Mouse (Mus musculus): ENCODE results near the gene Acly.

Gene Acly

DNA sequence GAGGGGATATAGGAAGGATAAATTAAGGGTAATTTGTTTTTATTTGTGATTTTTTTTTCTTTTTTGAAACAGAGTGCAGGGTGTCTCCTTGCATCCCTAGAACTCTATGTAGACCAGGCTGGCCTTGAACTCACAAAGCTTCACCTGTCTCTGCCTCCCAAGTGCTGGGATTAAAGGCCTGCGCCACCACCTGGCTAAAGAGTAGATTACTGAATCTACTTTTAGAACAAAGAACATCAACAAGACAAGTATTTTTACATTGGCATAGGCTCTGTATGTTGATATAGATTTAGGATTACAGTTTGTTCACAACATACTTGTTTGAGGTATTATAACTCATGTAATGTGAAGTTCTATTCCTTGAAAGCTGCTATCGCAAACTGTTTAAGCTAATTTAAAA lies 17.2 kb downstream of the Acly start:
- no peak for DNase-seq (ENCODE audit: low spot score)

DNA sequence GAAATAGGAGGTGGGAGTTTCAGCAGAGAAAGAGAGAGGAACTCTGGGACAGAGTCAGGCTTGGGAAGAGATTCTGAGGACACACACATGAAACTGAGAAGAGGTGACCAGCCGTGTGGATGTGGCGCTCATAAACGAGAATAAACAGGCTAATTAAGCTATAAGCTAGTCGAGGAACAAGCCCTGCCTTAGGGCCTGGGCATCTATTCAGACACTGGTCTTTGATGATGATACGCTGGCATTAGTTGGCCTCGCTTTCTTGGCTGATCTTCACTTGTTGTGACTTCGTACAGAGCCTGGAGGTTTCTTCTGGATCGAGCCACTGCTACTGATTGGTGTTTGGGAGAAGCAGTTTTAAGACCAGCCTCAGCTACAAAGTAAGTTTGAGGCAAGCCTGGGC lies 21.8 kb downstream of the Acly start:
- no peak for DNase-seq (ENCODE audit: low spot score)

DNA sequence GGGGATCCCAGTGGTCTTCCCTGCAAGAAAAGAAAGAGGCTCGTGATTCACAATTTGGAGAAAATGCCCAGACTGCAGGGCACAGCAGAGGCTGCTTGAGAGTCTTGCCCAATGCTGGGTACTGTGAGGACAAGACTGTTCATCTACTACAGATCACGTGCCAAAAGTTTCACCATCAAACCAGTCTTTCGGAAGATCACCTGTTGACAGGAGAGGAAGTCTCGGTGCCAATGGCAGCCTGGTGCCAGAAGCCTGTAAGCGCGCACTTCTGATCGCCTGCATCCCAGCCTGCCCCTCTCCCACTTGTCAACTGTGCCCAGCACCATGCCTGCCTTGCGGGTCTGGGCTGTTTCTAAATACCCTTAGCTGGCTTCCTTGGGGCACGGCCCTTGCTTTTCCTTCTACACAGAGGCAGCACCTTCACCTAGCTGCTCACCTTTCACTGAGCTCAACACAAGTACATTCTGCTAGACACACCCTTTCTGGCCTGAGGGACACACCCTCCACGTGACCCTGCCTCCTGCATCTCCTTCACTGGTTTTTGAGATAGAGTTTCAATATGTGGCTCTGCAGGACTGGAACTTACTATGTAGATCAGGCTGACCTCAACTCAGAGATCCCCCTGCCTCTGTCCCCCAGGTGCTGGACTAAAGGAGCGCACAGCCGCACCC lies 22.7 kb downstream of the Acly start:
- no peak for DNase-seq (ENCODE audit: low spot score)

DNA sequence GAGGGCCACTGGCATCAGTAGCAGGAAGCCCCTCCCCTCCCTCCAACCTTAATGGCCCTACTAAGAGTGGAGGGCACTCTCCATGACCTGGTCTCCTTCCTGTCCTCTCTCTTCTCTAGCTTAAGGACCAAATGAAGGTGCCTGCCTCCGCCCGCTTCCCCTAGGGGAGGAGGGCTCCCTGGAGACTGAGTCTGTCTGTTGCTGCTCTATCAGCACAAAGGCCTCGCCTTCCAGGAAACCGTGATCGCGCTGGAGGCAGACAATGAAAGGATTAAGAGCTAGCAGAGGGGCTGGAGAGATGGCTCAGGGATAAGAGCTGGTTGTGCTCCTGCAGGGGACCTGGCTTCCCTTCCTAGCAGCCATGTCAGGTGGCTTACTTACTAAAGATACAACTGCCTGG lies 26.5 kb downstream of the Acly start:
- DNase-seq (ENCODE audit: low spot score), result no peak

DNA sequence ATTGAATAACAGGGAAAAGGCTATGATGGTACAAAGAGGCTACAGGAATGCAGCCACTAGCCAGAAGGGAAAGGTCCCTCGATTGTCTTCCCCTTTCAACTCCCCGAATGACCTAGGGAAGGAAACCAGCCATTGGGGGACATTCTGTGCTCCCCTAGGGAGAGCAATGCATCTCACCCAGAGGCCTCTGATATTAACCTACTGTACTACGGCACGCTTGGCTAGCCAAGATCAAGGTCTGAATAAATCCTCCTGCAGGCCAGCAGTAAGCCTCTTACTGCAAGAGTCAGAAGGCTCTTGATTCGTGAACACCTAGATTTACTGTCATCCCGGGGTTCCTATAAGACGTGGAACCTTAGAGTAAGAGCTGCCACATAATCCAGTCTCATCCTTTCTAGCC lies 27.1 kb downstream of the Acly start:
- no peak for DNase-seq (ENCODE audit: low spot score)

DNA sequence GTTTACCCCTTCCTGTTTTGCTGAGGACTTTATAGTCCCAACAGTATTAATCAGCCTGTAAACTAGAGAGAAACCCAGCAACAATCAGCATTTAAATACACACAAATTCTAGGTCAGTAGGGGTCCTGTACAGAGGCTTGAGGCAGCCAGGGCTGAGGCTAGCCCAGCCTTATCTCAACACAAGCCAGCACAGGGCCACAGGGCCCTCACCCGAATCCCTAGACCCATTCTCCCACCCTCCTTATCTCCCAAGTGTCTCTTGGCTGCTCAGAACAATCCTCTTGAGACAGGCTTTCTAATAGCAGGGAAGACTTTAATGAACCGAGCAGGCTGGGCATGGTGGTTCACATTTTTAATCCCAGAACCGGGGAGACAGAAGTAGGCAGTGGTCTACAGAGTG lies 27.6 kb downstream of the Acly start:
- DNase-seq (ENCODE audit: low spot score), result no peak

DNA sequence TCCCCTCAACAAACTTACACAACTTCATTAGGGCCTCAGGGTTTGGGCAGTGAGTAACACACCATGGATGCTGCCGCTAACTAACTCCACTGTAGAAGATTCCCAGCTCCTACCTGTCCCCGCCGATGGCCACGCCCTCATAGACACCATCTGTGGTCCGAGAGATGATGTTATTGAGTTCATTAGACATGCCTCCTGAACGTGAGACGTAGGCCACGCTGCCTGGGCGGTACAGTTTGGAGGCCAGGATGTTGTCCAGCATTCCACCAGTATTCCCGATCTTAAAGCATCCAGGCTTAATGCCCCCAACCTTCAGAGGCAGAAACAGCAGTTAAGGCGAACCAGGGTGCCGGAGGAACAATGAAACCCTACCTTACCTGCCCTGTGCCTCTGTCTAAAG lies 34.0 kb downstream of the Acly start:
- DNase-seq (ENCODE audit: low spot score), result no peak

DNA sequence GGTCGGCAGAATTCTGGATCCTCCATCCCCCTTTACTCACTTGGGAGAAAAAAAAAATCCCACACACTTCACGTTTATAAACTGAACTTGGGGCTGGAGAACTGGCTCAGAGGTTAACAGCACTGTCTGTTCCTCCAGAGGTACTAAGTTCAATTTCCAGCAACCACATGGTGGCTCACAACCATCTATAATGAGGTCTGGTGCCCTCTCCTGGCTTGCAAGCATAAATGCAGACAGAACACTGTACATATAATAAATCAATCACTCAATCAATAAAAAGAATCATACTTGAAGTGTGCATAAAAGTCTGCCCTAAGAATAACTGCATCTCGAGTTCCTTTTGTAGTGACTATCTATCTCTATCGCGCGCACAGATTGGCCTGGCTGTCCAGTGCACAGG lies 36.8 kb downstream of the Acly start:
- no peak for DNase-seq (ENCODE audit: low spot score)

DNA sequence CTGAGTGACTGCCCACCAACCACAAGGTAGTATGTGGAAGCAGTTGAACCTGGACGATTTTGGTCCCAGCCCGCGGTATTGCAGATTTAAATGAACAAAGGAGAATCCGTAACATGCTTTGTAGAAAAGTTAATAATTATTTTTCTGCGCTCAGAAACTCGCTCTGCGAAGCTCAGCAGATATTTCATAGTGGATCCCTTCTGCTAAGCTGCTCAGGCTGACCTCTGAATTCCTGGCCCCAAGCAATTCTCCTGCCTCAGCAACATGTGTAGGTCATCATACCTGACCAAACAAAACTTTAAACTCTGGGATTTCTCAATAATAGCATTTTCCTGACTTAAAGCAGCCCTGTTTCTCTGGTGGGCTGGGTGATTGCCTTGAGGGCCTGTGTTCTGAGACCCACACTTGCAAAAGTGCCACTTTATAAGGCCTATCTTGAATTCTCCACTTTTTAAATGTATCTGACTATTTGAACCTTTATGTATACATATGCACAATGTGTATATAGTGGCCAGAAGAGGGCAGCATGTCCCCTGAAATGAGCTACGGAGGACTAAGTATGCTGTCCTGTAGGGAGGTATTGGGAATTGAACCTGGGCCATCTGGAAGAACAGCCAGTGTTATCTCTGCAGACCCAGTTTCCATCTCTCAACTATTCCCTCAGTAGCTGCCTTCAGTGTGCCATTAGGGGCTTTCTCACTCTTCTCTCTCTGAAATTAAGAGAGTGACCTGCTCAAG lies 41.8 kb downstream of the Acly start:
- peak; percentile 19 for DNase-seq (ENCODE audit: low spot score)

DNA sequence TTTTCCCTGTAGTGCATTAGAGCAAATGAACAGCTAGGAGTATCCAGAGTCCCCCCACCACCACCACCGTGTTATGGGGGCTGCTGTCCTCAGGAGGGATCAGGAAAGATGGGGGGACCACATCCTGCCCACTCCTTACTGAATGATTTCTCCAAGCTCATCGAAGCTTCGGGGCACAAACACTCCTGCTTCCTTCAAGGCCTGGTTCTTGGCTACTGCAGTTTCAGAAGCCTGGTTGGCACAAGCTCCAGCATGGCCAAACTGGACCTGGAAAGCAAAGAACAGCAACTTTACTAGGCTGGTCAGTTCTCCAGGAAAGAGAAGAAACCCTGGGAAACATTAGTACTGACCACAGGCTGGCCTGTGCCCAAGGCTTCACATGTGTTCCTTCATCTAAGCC lies 43.3 kb downstream of the Acly start:
- DNase-seq (ENCODE audit: low spot score), result no peak

DNA sequence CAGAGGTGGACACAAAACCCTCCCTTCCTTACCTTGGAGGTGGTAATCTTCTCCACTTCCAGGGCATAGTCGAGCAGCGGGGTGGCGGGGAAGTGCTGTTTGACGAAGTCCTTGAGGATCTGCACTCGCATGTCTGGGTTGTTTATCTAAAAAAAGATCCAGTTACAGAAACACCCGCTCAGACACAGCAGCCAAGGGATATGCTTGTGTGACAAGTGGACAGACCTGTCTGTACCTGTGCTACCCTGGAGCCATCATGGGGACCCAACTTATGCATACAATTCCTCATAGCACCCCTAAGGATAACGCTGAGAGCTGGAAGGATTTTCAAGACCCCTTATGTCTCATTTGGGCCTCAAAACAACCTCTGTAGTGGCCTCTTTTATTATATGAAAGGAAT lies 48.6 kb downstream of the Acly start:
- DNase-seq (ENCODE audit: low spot score), result peak; percentile 29

DNA sequence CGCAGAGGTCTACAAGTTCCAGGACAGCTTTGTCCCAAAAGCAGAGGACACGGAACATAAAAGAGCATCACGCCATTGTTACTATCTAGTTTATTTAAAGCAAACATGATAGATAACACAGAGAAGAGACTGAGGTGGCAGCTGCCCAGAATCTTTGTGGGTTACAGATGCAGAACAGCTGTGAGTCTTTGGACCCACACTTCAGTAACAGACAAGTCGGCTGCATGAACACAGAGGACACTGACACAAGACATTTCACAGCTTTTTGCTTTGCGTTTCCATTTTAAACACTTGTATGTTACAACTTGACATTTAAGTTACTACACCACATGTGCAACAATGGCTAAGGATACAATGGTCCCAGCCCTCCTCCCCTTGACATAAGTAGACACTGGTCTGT lies 51.5 kb downstream of the Acly start:
- DNase-seq (ENCODE audit: low spot score), result no peak

DNA sequence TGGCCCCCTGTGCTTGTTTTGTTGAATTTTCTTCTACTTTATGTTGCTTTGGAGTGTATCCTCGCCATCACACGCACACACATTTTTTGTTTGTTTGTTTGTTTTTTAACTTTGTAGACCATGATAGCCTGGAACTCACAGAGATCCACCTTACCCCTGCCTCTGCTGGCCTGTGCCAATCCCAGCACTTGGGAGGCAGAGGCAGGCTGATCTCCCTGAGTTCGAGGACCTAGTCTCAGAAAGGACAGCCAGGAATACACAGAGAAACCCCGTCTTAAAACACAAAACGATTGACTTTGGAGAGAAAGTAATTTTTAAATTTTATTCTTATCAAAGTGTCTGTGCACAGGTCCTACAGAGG lies 54.9 kb downstream of the Acly start:
- DNase-seq (ENCODE audit: low spot score), result no peak

DNA sequence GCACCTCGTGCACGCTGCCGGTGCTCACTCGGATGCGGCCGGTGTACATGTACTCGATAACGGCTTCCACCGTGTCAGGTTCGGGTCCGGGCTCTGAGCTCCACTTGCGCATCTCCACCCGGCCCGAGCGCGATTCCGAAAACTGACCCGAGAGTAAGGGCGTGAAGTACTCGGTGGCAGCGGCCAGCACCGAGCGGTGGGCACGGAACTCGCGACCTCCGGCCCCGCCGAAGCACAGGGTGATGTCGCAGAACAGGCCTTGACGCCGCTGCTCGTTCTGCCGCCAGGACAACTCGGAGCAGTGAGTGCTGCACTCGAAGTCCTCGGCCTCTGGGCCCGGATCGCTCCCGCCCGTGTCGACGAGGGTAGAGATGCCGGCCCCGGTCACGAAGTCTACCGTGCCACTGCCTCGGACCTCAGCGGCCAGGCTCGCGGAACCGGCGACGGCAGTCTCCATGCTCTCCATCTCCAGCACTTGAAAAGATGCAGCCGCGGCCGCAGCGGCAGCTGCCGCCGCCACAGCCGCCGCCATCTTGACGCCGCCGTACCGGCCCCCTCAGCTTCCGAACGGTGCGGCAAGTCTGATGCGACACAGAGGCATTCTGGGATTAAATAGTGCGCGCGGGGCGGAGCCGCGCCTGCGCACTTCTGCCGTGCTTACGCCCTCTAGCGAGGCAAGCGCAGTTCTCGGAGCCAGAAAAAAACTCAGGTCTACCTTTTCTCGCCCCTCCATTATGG lies 55.4 kb downstream of the Acly start, which contains the start of gene Klhl11:
Klhl11 (minus strand) TSS at position 545 of the 738 bp plus-strand sequence.
- peak; percentile 89 for DNase-seq (ENCODE audit: low spot score)

DNA sequence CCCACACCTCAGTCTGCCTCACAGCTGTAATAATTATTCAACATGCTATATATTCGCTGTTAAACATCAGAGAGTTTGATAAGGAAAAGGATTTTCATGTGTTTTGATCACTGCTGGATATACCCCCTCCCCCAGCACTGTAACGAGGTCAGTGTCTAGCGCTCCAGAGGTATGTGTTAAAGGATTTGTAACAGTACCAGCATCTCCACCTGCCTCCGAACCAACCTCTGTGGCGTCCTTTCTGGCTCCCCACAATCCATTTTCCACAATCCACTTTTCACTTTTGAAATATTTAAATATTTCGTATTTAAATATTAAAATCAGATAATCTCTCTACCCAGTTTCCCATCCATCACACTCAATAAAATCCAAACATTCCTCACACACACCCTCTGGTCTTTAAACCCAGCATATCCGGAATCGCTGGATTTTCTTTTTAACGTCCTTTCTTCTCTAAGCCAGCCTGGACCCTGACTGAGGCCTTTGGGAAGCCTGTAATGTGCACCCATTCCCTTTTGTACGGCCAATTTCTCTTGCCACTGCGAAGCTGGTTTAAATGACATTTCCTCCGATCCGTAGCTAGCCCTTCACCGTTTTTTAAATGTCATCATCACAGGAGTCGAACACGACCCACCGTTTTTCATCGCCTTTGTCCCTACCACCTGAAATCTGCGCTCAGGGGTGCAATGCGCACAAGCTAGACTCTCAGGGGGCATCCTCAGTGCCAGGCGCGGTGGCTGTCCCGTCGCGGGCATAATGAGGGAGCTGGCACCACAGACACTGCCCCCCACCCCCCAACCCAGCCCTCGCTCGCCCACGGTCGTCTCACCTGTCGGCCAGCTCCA lies 56.2 kb downstream of the Acly start:
- DNase-seq (ENCODE audit: low spot score), result no peak

DNA sequence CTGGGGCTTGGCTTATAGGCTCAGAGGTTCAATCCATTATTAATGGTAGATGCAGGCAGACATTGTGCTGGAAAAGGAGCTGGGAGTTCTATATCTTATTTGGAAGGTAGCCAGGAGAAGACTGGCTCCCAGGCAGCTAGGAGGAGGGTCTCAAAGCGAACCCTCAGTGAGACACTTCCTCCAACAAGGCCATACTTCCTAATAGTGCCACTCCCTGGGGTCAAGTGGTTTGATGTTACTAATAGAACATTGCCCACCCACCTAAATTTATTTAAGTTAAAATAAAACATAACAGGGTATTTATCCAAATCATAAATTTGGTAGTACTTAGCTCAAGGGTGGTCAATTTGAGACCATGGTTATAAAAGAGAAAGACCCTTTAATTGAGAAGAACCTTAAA lies 62.0 kb downstream of the Acly start:
- DNase-seq (ENCODE audit: low spot score), result no peak

DNA sequence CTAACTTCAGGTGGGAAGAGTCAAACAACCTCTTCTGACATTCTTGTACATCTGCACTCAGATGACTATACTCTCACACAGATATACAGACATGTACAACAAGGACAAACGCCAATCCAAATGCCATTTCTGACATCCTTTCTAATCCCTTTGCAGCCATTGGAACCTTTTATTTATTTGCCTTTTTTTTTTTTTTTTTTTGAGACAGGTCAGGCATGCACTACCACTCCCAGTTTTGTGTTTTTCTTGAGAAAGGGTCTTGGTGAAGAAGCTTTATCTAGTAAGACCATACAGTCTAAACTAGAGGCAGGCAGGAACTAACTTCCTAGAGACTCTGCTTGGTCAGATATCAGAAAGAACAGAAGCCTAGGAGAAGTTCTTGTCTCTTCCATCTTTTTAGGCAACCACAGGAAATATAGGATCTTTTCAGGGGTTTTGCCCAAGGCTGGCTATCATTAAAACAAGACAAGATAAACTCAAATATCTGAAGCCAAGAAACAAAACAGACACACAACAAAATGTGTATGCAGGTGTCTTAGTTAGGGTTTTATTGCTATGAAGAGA lies 62.5 kb downstream of the Acly start:
- DNase-seq (ENCODE audit: low spot score), result no peak

DNA sequence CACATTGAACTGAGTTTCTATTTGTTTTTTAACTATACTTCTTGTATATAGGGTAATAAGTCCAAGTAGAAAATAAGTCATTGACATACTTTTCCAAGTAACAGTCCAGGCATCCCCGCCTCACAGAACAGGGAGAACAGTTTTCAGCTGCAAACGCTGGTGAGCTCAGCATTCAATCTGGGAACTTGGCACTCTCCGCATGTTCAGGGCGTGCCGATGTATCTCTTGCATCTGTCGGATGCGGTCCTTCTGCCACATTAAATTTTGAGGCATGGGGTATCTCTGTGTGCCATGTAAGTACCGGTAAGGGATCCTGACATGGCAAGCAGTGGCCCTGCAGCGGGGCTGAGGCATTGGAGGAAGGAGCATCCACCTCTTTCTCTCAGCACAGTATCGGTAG lies 65.1 kb downstream of the Acly start:
- no peak for DNase-seq (ENCODE audit: low spot score)

DNA sequence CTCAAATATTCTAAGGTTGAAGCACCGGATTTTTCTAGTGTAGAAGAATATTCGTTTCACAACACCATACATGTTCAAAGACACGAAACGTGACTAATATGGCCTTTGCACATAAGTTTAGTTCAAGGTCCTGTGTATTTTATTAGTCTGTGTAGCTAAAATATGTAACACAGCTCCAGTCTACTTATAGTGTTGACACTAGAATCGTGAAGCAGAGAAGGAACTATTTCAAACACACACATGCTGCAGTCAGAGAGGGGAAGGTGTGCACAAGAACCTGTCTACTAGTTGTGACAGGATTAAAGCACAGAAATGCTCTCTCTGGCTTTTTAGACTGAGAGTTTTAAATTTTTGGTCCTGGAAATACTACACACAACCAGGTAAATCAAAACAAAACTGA lies 70.1 kb downstream of the Acly start:
- DNase-seq (ENCODE audit: low spot score), result no peak

DNA sequence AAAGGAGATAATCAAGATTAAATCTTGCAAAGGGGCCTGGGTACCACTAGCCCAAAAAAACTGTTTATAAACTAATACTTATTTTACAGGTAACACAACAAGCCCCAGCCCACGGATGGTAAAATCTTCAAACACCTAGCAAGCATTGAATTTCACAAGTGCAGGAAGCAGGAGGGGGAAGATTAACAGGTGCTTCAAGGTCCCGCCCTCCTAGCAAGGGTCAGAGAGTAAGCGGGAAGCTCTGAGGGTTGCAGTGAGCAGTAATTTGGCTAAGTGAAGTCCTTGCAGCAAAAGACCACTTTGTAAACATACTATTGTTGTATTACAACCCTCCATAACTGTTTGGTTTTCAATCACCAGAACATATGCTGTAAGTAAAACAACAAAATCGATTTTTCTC lies 70.6 kb downstream of the Acly start:
- no peak for DNase-seq (ENCODE audit: low spot score)

DNA sequence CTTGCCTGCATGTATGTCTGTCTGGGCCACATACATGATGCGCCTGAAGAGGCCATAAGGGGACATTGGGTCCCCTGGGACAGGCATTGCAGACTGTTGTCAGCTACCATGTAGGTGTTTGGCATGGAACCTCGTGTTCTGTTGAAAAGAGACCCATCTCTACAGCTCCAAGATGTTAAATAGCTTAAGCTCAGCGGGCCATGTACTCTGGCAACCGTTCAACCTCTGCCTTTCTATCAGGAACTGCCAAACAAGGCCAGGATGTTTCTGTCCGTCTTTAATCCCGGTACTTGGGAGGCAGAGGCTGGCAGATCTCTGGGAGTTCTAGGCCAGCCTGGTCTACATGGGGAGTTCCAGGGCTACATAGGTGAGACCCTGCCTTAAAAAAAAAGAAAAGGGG lies 85.2 kb downstream of the Acly start:
- DNase-seq (ENCODE audit: low spot score), result no peak

DNA sequence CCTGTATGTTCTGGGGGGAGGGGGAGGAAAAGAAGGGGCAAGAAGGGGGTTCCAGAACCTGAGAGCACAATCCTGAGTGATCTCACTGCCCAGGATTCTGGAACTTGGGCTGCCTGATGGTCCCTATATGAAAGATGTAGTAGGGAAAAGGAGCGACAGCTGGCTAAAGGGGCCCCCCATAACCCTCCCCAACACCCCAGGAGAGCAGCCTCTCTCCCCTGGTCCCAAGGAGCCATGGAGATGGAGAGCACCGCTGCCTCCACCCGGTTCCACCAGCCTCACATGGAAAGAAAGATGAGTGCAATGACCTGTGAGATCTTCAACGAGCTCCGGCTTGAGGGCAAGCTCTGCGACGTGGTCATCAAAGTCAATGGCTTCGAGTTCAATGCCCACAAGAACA lies 86.0 kb downstream of the Acly start, which contains the start of the genes Nt5c3b and Klhl10:
Nt5c3b (minus strand) TSS at position 12 of the 400 bp plus-strand sequence.
Klhl10 (plus strand) TSS at position 121 of the 400 bp plus-strand sequence.
- no peak for DNase-seq (ENCODE audit: low spot score)
